Mouse (Mus musculus) c-Kit-positive CD71-negative TER-119-negative erythroid progenitor cells, embryonic 14.5 days (primary cell): Measurements from ENCODE around the gene Ccdc186.
"Not testable (repeated sequence)": the region's sequence is repeated elsewhere in the genome, so short reads cannot be mapped to it uniquely, and the experiment has no call there.

Experiments
- DNase-seq: peaks from one replicate; pipeline ENCODE4 v3.0.0-alpha.2; 2013; ENCODE audit warnings: low read depth

Gene Ccdc186

GRCm38 (mm10) chr19:56756412-56756811, 65.6 kb downstream of the Ccdc186 start:
- DNase-seq, result no peak

GRCm38 (mm10) chr19:56754456-56754855, 67.5 kb downstream of the Ccdc186 start:
- DNase-seq, result not testable (repeated sequence)

GRCm38 (mm10) chr19:56750709-56751108, 71.3 kb downstream of the Ccdc186 start:
- no peak for DNase-seq

- DNase-seq, result no peak
These were observed 72.6 kb downstream of the Ccdc186 start for GRCm38 (mm10) chr19:56749343-56749742.

- no peak for DNase-seq
These were observed 74.1 kb downstream of the Ccdc186 start for GRCm38 (mm10) chr19:56747878-56748277.

- no peak for DNase-seq
These were observed 75.4 kb downstream of the Ccdc186 start for GRCm38 (mm10) chr19:56746618-56747017.

- no peak for DNase-seq
These were observed 76.5 kb downstream of the Ccdc186 start for GRCm38 (mm10) chr19:56745528-56745927.

- no peak for DNase-seq
These were observed 76.9 kb downstream of the Ccdc186 start for GRCm38 (mm10) chr19:56745061-56745460.
